ENCODE assay signal across 1 mouse cellular context in genomic region chr7:80323336-80323735, GRCm38 (mm10).
TF ChIP-seq lines count a peak whose summit lies in the region.

No protein-coding gene starts in this region.

TF ChIP-seq in MEL, 35 proteins besides CTCF, POLR2A, EP300 and RAD21:
- TF ChIP-seq SIN3A (IDR thresholded peaks at IDR 0.05; ENCODE audit: low read length) (no peak), ETS1 (IDR thresholded peaks at IDR 0.05; ENCODE audit: low read depth, low read length) (no peak), USF1 (IDR thresholded peaks at IDR 0.05; ENCODE audit: low read depth, low read length) (no peak), E2F4 (IDR thresholded peaks at IDR 0.05; ENCODE audit: borderline replicate concordance, low read depth, low read length) (no peak), MAFK (IDR thresholded peaks at IDR 0.05; ENCODE audit: borderline replicate concordance, low read depth, low read length) (no peak), POLR2AphosphoS2 (IDR thresholded peaks at IDR 0.05; ENCODE audit: low read length) (no peak), GABPA (IDR thresholded peaks at IDR 0.05; ENCODE audit: low read depth, low read length) (no peak), POLR2AphosphoS5 (IDR thresholded peaks at IDR 0.05; ENCODE audit: borderline replicate concordance, low read depth, low read length) (no peak)
